Mouse (Mus musculus) kidney, adult 2 months (tissue): Measurements from ENCODE around the gene Dxo.

ENCODE experiments used
- CTCF ChIP-seq: fragments of 200-500 bp; conservative IDR thresholded peaks from 2 replicates; pipeline ENCODE4 v1.5.1; 2011; ENCODE audit warnings: low read depth, mild to moderate bottlenecking, control low read depth, low read length, moderate library complexity, mixed read lengths; ENCODE audit not compliant: insufficient read depth, insufficient read length
- POLR2A ChIP-seq: fragments of 200-500 bp; IDR thresholded peaks from one replicate; pipeline ENCODE4 v1.6.1; 2011; ENCODE audit warnings: low read depth, low read length, control low read depth

- TF ChIP-seq POLR2A (no peak), CTCF (no peak)
These were observed 29.6 kb upstream of the Dxo start for GRCm38 (mm10) chr17:34807176-34807575.
